In the genomic region with DNA sequence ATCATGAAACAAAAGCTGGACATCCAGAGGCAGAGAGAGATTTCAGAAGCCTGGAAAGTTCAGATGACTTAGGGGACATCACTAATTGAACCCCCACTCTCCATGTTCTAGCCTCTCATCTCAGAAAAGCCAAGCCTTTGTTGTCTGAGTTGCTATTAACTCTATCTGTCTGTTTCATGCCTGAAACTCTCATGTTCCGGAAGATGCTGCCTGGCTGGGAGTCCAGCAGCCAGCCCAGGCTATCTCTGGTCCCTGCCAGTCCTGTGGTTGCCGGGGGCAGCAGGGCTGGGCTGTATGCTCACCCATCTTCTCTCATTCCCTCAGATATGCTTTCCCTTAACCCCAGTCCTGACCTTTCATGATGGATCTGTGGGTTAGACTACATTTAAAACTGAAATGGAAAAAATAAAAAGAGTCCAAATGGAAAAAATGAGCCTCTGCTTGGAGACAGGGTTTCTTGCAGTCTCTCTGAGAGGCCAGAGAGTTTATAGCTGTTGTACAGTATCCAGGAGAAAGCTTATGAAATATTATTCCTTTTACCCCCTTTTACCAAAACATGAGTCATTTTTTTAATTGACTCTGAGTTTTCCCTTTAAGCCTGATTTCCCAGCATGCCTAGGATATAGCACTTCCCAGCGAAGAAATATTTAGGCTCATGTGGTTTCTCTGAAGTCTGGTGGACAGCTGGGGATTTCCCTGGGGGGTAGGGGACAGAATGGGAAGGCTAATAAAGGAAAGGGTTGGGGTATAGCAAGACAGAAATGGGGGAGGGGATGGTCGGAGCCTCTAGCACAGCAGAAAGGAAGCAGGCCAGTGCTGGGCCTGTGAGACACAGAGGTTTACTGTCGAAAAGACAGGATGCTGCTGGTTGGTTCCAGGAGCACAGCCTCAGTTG, we compare ENCODE assay signal across 8 mouse cellular contexts. TPM values are rescaled to one million over a fixed set of nuclear protein-coding genes. Genes with fewer than 3 reads are reported as not detected.
A peak's percentile ranks its signal among the peaks of the same experiment; 100 is the strongest.
DNase-seq lines count a peak whose midpoint lies in the region; ATAC-seq and TF ChIP-seq lines count a peak whose summit lies in the region.

No protein-coding gene starts in this region.

- H3K27me3 ChIP-seq in hindbrain, embryonic 12.5 days: no peaks in the 10 kb centered on the region
- H3K27me3 ChIP-seq in midbrain, postnatal 0 days (ENCODE audit: insufficient read depth, low read length): no peaks in the 10 kb centered on the region

- 31% methylated on average over 5 of the region's 5 CpGs for WGBS in hindbrain, embryonic 12.5 days
- 34% methylated on average over 5 of the region's 5 CpGs for WGBS in midbrain, postnatal 0 days

- H3K9me3 ChIP-seq in hindbrain, embryonic 12.5 days (replicated peaks): no peaks in the 10 kb centered on the region
- no peaks in the 10 kb centered on the region for H3K9me3 ChIP-seq in midbrain, postnatal 0 days (ENCODE audit: low read length)

- H3K4me2 ChIP-seq in hindbrain, embryonic 12.5 days (replicated peaks): no peak overlapping the region
- no peak overlapping the region for H3K4me2 ChIP-seq in midbrain, postnatal 0 days (ENCODE audit: low read depth, low read length, poor library complexity, severe bottlenecking)

- no peak overlapping the region for H3K9ac ChIP-seq in hindbrain, embryonic 12.5 days
- H3K9ac ChIP-seq in midbrain, postnatal 0 days (replicated peaks; ENCODE audit: low read length, poor library complexity, severe bottlenecking): no peak overlapping the region

- TF ChIP-seq CTCF in midbrain, postnatal 0 days (IDR thresholded peaks at IDR 0.05): no peak

- DNase-seq in heart, adult 11 months: peak; percentile 95
- no peak for DNase-seq in heart, postnatal 25 days (ENCODE audit: low spot score)
- DNase-seq in midbrain, postnatal 0 days (ENCODE audit: low spot score): peak; percentile 58
- no peak for DNase-seq in ovary, postnatal 10 days (ENCODE audit: low spot score)
- no peak for DNase-seq in urinary bladder, postnatal 36 days (ENCODE audit: low spot score in 2 of 2)
- no peak for DNase-seq in urinary bladder, adult 18-20 months (ENCODE audit: low spot score in 2 of 2)

- intact Hi-C loops in heart, postnatal 25 days (cut with DNase I): no loop called here

- ATAC-seq in hindbrain, embryonic 12.5 days (ENCODE audit: low FRiP score): peak; percentile 88
- ATAC-seq in midbrain, postnatal 0 days (ENCODE audit: low FRiP score): no peak

- H3K36me3 ChIP-seq in hindbrain, embryonic 12.5 days: no peaks in the 10 kb centered on the region
- H3K36me3 ChIP-seq in midbrain, postnatal 0 days (ENCODE audit: insufficient read depth, low read length): no peaks in the 10 kb centered on the region

- peak overlapping the region; percentile 64 for H3K27ac ChIP-seq in brown adipose tissue, adult 24 weeks (replicated peaks; ENCODE audit: low read depth, low read length)
- H3K27ac ChIP-seq in hindbrain, embryonic 12.5 days: peak overlapping the region; percentile 82
- H3K27ac ChIP-seq in midbrain, postnatal 0 days (ENCODE audit: low read depth, low read length): peak overlapping the region; percentile 51; the same call in 1 of the 2 replicates

- 0 out of 2 replicates have a peak, but pooled peaks cover 2% of the 10 kb centered on the region for H3K4me1 ChIP-seq in brown adipose tissue, adult 24 weeks (ENCODE audit: control insufficient read depth, insufficient read depth, insufficient read length, low read length)
- H3K4me1 ChIP-seq in hindbrain, embryonic 12.5 days: peaks cover 17% of the 10 kb centered on the region
- H3K4me1 ChIP-seq in midbrain, postnatal 0 days (ENCODE audit: insufficient read depth, low read length): no peaks in the 10 kb centered on the region

- no peak overlapping the region for H3K4me3 ChIP-seq in brown adipose tissue, adult 24 weeks (ENCODE audit: insufficient read depth, low read depth, low read length)
- H3K4me3 ChIP-seq in hindbrain, embryonic 12.5 days: no peak overlapping the region
- H3K4me3 ChIP-seq in midbrain, postnatal 0 days (ENCODE audit: low read depth, low read length): no peak overlapping the region

RNA-seq across cellular contexts. Expression of a gene that starts 36.0 kb away (rescaled TPM):
- 1 to 10 TPM; 4.8 to 6.5 TPM for total RNA-seq in heart, postnatal 25 days (2021)
- polyA plus RNA-seq in brown adipose tissue, adult 24 weeks (2012; ENCODE audit: insufficient read depth, insufficient read length, missing spikeins): 2.9 TPM in 2 replicates
- polyA plus RNA-seq in hindbrain, embryonic 12.5 days (2016; fragmentation: Nextera tagmentation; extraction: Ambion mirVana): 2.0 and 2.2 TPM in 2 replicates
- 7.9 and 8.6 TPM in 2 replicates for total RNA-seq in midbrain, postnatal 0 days (2014; rRNA removed)
- 5.1 and 5.6 TPM in 2 replicates for polyA plus RNA-seq in midbrain, postnatal 0 days (2015; fragmentation: Nextera tagmentation; extraction: Ambion mirVana)

RNA-seq across cellular contexts. Expression of a gene that starts 43.2 kb away (rescaled TPM):
- 10 to 100 TPM; 80.4 to 85.5 TPM for total RNA-seq in heart, postnatal 25 days (2021)
- polyA plus RNA-seq in brown adipose tissue, adult 24 weeks (2012; ENCODE audit: insufficient read depth, insufficient read length, missing spikeins): 84.4 and 166 TPM in 2 replicates
- 148 and 154 TPM in 2 replicates for polyA plus RNA-seq in hindbrain, embryonic 12.5 days (2016; fragmentation: Nextera tagmentation; extraction: Ambion mirVana)
- total RNA-seq in midbrain, postnatal 0 days (2014; rRNA removed): 76.8 and 86.5 TPM in 2 replicates
- 127 and 146 TPM in 2 replicates for polyA plus RNA-seq in midbrain, postnatal 0 days (2015; fragmentation: Nextera tagmentation; extraction: Ambion mirVana)

Comparison
In these comparisons a context has a peak if more than half of its experiments do, and no peak if none do; other contexts are left out.
1. DNase-seq: peak in heart, adult 11 months (single experiment) and midbrain, postnatal 0 days (single experiment); none in heart, postnatal 25 days (single experiment), ovary, postnatal 10 days (single experiment), urinary bladder, postnatal 36 days (0 of 2) and urinary bladder, adult 18-20 months (0 of 2).
2. Peak in every context shown above with its lines, with median percentiles within 50 percentile points of each other: H3K27ac ChIP-seq.